In the genomic region with DNA sequence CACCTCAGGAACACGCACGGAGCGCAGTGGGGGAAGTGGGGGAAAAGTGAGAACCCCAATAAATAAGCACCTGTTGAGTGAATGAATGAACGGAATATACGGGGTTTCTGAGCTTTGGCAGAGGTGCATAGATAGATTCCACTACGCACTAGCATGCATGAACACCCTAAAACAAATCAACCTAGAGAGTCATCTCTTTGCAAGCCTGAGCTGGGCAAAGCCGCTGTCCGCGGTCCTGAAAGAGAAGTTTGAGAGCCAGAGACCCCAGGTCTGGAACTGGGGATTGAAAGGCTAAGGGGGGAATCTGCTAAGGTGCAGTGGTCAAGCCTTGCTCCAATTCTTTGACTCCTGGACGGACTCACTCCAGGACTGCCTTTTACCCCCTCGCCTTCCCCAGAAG, we compare ENCODE assay signal across 9 mouse cellular contexts. TPM values are rescaled to one million over a fixed set of nuclear protein-coding genes. Genes with fewer than 3 reads are reported as not detected.
DNase-seq lines count a peak whose midpoint lies in the region; ATAC-seq and TF ChIP-seq lines count a peak whose summit lies in the region.
"Had no signal": no experiment of that assay in that cellular context is flagged by ENCODE, and none has a peak within 500 bp of the region (broad histone marks: within the 10 kb centered on the region; RNA-seq: fewer than 3 reads in every experiment).

No protein-coding gene starts in this region.

- H3K4me3 ChIP-seq in kidney, adult 2 months (ENCODE audit: insufficient read depth, low read depth, low read length), result no peak overlapping the region
- no peak overlapping the region for H3K4me3 ChIP-seq in embryonic facial prominence, embryonic 14.5 days (ENCODE audit: low read depth, low read length)
- H3K4me3 ChIP-seq in kidney, embryonic 14.5 days (ENCODE audit: low read length), result peak overlapping the region; percentile 9
- peak overlapping the region; percentile 56 for H3K4me3 ChIP-seq in midbrain, embryonic 14.5 days (replicated peaks; ENCODE audit: low read depth, low read length)

- ATAC-seq in embryonic facial prominence, embryonic 14.5 days (ENCODE audit: low read depth), result 0 out of 2 replicates have a peak, but pooled peaks have one; percentile 55
- ATAC-seq in kidney, embryonic 14.5 days (ENCODE audit: low FRiP score, low TSS enrichment), result no peak
- ATAC-seq in midbrain, embryonic 14.5 days (ENCODE audit: low FRiP score, low TSS enrichment), result 0 out of 2 replicates have a peak, but pooled peaks have one; percentile 2

- no peak overlapping the region for H3K27ac ChIP-seq in kidney, adult 2 months (ENCODE audit: insufficient read depth, low read depth, low read length)
- no peak overlapping the region for H3K27ac ChIP-seq in embryonic facial prominence, embryonic 14.5 days (replicated peaks; ENCODE audit: low read depth, low read length)
- H3K27ac ChIP-seq in kidney, embryonic 14.5 days (ENCODE audit: low read depth, low read length), result no peak overlapping the region
- H3K27ac ChIP-seq in midbrain, embryonic 14.5 days (replicated peaks; ENCODE audit: low read depth, low read length), result peak overlapping the region; percentile 57; the same call in 1 of the 2 replicates

- peak overlapping the region; percentile 30; the same call in 1 of the 2 replicates for H3K4me2 ChIP-seq in embryonic facial prominence, embryonic 14.5 days (ENCODE audit: low read depth, low read length)
- peak overlapping the region; percentile 30 for H3K4me2 ChIP-seq in kidney, embryonic 14.5 days (replicated peaks; ENCODE audit: low read depth, low read length)
- H3K4me2 ChIP-seq in midbrain, embryonic 14.5 days (ENCODE audit: low read length), result peak overlapping the region; percentile 93

- H3K36me3 ChIP-seq in kidney, adult 2 months (ENCODE audit: control insufficient read depth, insufficient read depth, low read length), result no peaks in the 10 kb centered on the region
- H3K36me3 ChIP-seq in embryonic facial prominence, embryonic 14.5 days (ENCODE audit: control insufficient read depth, insufficient read depth, low read length), result no peaks in the 10 kb centered on the region
- no peaks in the 10 kb centered on the region for H3K36me3 ChIP-seq in kidney, embryonic 14.5 days (ENCODE audit: control insufficient read depth, insufficient read depth, low read length)
- no peaks in the 10 kb centered on the region for H3K36me3 ChIP-seq in midbrain, embryonic 14.5 days (ENCODE audit: control insufficient read depth, insufficient read depth, low read length)

- no peak overlapping the region for H3K9ac ChIP-seq in embryonic facial prominence, embryonic 14.5 days (ENCODE audit: low read depth, low read length)
- no peak overlapping the region for H3K9ac ChIP-seq in kidney, embryonic 14.5 days (ENCODE audit: low read depth, low read length)
- peak overlapping the region; percentile 40; the same call in 1 of the 2 replicates for H3K9ac ChIP-seq in midbrain, embryonic 14.5 days (replicated peaks; ENCODE audit: low read length)

- WGBS in kidney, adult 2 months, result 3% methylated on average over 11 of the region's 11 CpGs
- 9% methylated on average over 11 of the region's 11 CpGs for WGBS in embryonic facial prominence, embryonic 14.5 days
- 2% methylated on average over 11 of the region's 11 CpGs for WGBS in kidney, embryonic 14.5 days
- WGBS in midbrain, embryonic 14.5 days, result 2% methylated on average over 11 of the region's 11 CpGs

- H3K4me1 ChIP-seq in kidney, adult 2 months (ENCODE audit: control insufficient read depth, insufficient read depth, low read length), result no peaks in the 10 kb centered on the region
- no peaks in the 10 kb centered on the region for H3K4me1 ChIP-seq in embryonic facial prominence, embryonic 14.5 days (ENCODE audit: control insufficient read depth, insufficient read depth, low read length)
- H3K4me1 ChIP-seq in kidney, embryonic 14.5 days (ENCODE audit: control insufficient read depth, insufficient read depth, low read length), result 0 out of 2 replicates have a peak, but pooled peaks cover 2% of the 10 kb centered on the region
- H3K4me1 ChIP-seq in midbrain, embryonic 14.5 days (ENCODE audit: control insufficient read depth, insufficient read depth, low read length), result peaks cover 15% of the 10 kb centered on the region; the same call in 1 of the 2 replicates

- TF ChIP-seq CTCF in kidney, adult 2 months (conservative IDR thresholded peaks at IDR 0.05; ENCODE audit: insufficient read depth, insufficient read length, low read depth, low read length), result no peak

- no peaks in the 10 kb centered on the region; the same call in 1 of the 2 replicates for H3K27me3 ChIP-seq in kidney, adult 2 months (replicated peaks; ENCODE audit: control insufficient read depth, insufficient read depth, low read length)
- peaks cover 34% of the 10 kb centered on the region for H3K27me3 ChIP-seq in embryonic facial prominence, embryonic 14.5 days (replicated peaks; ENCODE audit: control insufficient read depth, insufficient read depth, low read length)
- H3K27me3 ChIP-seq in kidney, embryonic 14.5 days (ENCODE audit: control insufficient read depth, insufficient read depth, low read length), result peaks cover 32% of the 10 kb centered on the region
- H3K27me3 ChIP-seq in midbrain, embryonic 14.5 days (ENCODE audit: control insufficient read depth, insufficient read depth, low read length), result peaks cover 22% of the 10 kb centered on the region

- H3K9me3 ChIP-seq in embryonic facial prominence, embryonic 14.5 days (ENCODE audit: control insufficient read depth, low read length), result no peaks in the 10 kb centered on the region
- H3K9me3 ChIP-seq in kidney, embryonic 14.5 days (ENCODE audit: control insufficient read depth, low read length), result no peaks in the 10 kb centered on the region
- H3K9me3 ChIP-seq in midbrain, embryonic 14.5 days (ENCODE audit: control insufficient read depth, low read length), result no peaks in the 10 kb centered on the region

- no peak for TF ChIP-seq POLR2A in kidney, adult 2 months (IDR thresholded peaks at IDR 0.05; ENCODE audit: low read depth, low read length)

- DNase-seq in kidney, adult 2 months, result peak; percentile 3
- no peak for DNase-seq in kidney, adult 11 months
- peak; percentile 64 for DNase-seq in Muller cell, postnatal 12 days (ENCODE audit: inconsistent ontology term)
- peak; percentile 70 for DNase-seq in embryonic facial prominence, embryonic 14.5 days (ENCODE audit: low spot score)
- DNase-seq in midbrain, embryonic 14.5 days, result peak; percentile 74
- DNase-seq in natural killer cell, adult 2 months (ENCODE audit: low spot score in 2 of 2), result no peak
- no peak for DNase-seq in spleen, postnatal 36 days (ENCODE audit: low spot score in 2 of 2)

RNA-seq across cellular contexts. Expression of gene Gpr6, which starts 0.4 kb away (rescaled TPM):
- not detected in 2 replicates for polyA plus RNA-seq in kidney, adult 2 months (2012; rRNA removed)
- polyA plus RNA-seq in embryonic facial prominence, embryonic 14.5 days (2014; fragmentation: Nextera tagmentation; extraction: Ambion mirVana), result not detected in 2 replicates
- polyA plus RNA-seq in kidney, embryonic 14.5 days (2014; fragmentation: Nextera tagmentation; extraction: Ambion mirVana), result not detected in 2 replicates
- polyA plus RNA-seq in midbrain, embryonic 14.5 days (2014; fragmentation: Nextera tagmentation; extraction: Ambion mirVana), result 3.5 and 4.3 TPM in 2 replicates
- polyA plus RNA-seq: liver, embryonic 16.5 days had no signal

Comparison
In these comparisons a context has a peak if more than half of its experiments do, and no peak if none do; other contexts are left out.
1. DNase-seq: peak in kidney, adult 2 months (single experiment), Muller cell, postnatal 12 days (single experiment), embryonic facial prominence, embryonic 14.5 days (single experiment) and midbrain, embryonic 14.5 days (single experiment); none in kidney, adult 11 months (single experiment), natural killer cell, adult 2 months (0 of 2) and spleen, postnatal 36 days (0 of 2).
2. H3K4me3 ChIP-seq: peak in kidney, embryonic 14.5 days (single experiment) and midbrain, embryonic 14.5 days (single experiment); none in kidney, adult 2 months (single experiment) and embryonic facial prominence, embryonic 14.5 days (single experiment).
3. H3K4me2 ChIP-seq: peak in every context shown above with its lines; median percentile 93 in midbrain, embryonic 14.5 days; 30 in embryonic facial prominence, embryonic 14.5 days; 30 in kidney, embryonic 14.5 days.